Mouse (Mus musculus) liver, embryonic 11.5 days (tissue): ENCODE measurements around the gene Klrb1f. TPM values are rescaled to one million over a fixed set of nuclear protein-coding genes. Genes with fewer than 3 reads are reported as not detected.

Experiments used
- ATAC-seq: fragments of 200-750 bp; cut with Nextera tagmentation; replicated peaks from 2 replicates; pipeline ENCODE4 v1.8.0; 2017; ENCODE audit warnings: moderate number of reproducible peaks, mild to moderate bottlenecking, moderate TSS enrichment, moderate library complexity; ENCODE audit not compliant: low FRiP score
- DNase-seq: peaks from one replicate; pipeline ENCODE4 v3.0.0-alpha.2; 2017; ENCODE audit warnings: low spot score
- H3K27ac ChIP-seq: fragments of 300-500 bp; sonication (generic); 2 replicates; pipeline ENCODE4 v1.5.1; 2014; ENCODE audit warnings: mild to moderate bottlenecking, low read depth, low read length, control low read depth
- H3K27me3 ChIP-seq: fragments of 300-500 bp; sonication (generic); replicated peaks from 2 replicates; pipeline ENCODE4 v1.6.1; 2014; ENCODE audit warnings: low read length, mixed read lengths; ENCODE audit not compliant: control insufficient read depth, insufficient read depth
- H3K36me3 ChIP-seq: fragments of 300-500 bp; sonication (generic); 2 replicates; pipeline ENCODE4 v1.6.1; 2014; ENCODE audit warnings: mild to moderate bottlenecking, low read length, moderate library complexity, mixed read lengths; ENCODE audit not compliant: control insufficient read depth, insufficient read depth
- H3K4me1 ChIP-seq: fragments of 300-500 bp; sonication (generic); replicated peaks from 2 replicates; pipeline ENCODE4 v1.6.1; 2014; ENCODE audit warnings: low read length, mixed read lengths; ENCODE audit not compliant: control insufficient read depth, insufficient read depth
- H3K4me2 ChIP-seq: fragments of 300-500 bp; sonication (generic); 2 replicates; pipeline ENCODE4 v1.6.1; 2014; ENCODE audit warnings: mild to moderate bottlenecking, control low read depth, moderate library complexity
- H3K4me3 ChIP-seq: fragments of 300-500 bp; sonication (generic); 2 replicates; pipeline ENCODE4 v1.5.1; 2014; ENCODE audit warnings: low read depth, low read length, control low read depth
- H3K9ac ChIP-seq: fragments of 300-500 bp; sonication (generic); 2 replicates; pipeline ENCODE4 v1.6.1; 2014; ENCODE audit warnings: low read depth, low read length, control low read depth
- H3K9me3 ChIP-seq: fragments of 300-500 bp; sonication (generic); 2 replicates; pipeline ENCODE4 v1.6.1; 2016; ENCODE audit warnings: low read length, inconsistent platforms, mixed read lengths; ENCODE audit not compliant: control insufficient read depth
- WGBS: fragments of 180-500 bp; shearing (Covaris S2); extraction: QIAGEN DNeasy Blood & Tissue Kit; methylation state at CpG from one replicate; pipeline ENCODE4 v1.1.7; 2014; 5-methylcytosine and 5-hydroxymethylcytosine counted together
- polyA plus RNA-seq: library from polyadenylated mRNA; unstranded; fragments of >200 nt; fragmentation: Nextera tagmentation; extraction: Ambion mirVana; gene quantifications from 2 replicates; pipeline ENCODE4 v1.2.1, GENCODE M21; 2014

Klrb1f gene
- polyA plus RNA-seq, 1 experiment from 2014 or later, result 0.51 TPM

- WGBS, result 41% methylated on average over 1 of the region's 1 CpGs
- DNase-seq (no peak), ATAC-seq (no peak)
- H3K4me1 ChIP-seq, result no peaks in the 10 kb centered on the region
- H3K27ac ChIP-seq, result no peak overlapping the region
- no peak overlapping the region for H3K4me2 ChIP-seq
- no peaks in the 10 kb centered on the region for H3K9me3 ChIP-seq
- H3K27me3 ChIP-seq, result no peaks in the 10 kb centered on the region
- H3K4me3 ChIP-seq, result no peak overlapping the region
- no peaks in the 10 kb centered on the region for H3K36me3 ChIP-seq
- no peak overlapping the region for H3K9ac ChIP-seq
These were observed 32.7 kb upstream of the Klrb1f start for GRCm38 (mm10) chr6:129012966-129013365.

- H3K27ac ChIP-seq, result no peak overlapping the region
- H3K4me1 ChIP-seq, result no peaks in the 10 kb centered on the region
- no peaks in the 10 kb centered on the region for H3K27me3 ChIP-seq
- no peak for DNase-seq
- WGBS, result 77% methylated on average over 5 of the region's 5 CpGs
- no peaks in the 10 kb centered on the region for H3K9me3 ChIP-seq
- no peak for ATAC-seq
- no peak overlapping the region for H3K4me3 ChIP-seq
- no peaks in the 10 kb centered on the region for H3K36me3 ChIP-seq
- no peak overlapping the region for H3K9ac ChIP-seq
- H3K4me2 ChIP-seq, result no peak overlapping the region
These were observed 31.9 kb upstream of the Klrb1f start for GRCm38 (mm10) chr6:129013762-129014276.

DNA sequence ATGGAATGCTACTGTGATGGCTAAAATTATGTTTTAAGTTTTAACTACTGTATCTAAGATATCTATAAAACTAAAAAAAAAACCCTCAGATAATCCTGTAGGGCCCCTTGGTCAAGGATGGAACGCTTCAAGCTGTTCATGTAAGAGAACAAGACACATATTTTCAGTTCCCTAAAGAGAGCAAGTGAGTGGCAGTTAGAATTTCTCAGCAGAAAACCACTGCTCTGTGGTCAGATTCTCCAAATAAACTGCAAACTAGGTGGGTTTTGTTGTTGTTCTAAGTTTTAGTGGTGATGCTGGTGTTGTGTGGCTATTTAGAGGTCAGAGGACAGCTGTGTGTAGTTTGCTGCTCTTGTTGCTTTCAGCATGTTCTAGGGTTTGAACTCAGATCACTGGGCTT, 31.3 kb upstream of the Klrb1f start:
- no peaks in the 10 kb centered on the region for H3K27me3 ChIP-seq
- H3K36me3 ChIP-seq, result no peaks in the 10 kb centered on the region
- no peak overlapping the region for H3K27ac ChIP-seq
- H3K4me1 ChIP-seq, result no peaks in the 10 kb centered on the region
- H3K9me3 ChIP-seq, result no peaks in the 10 kb centered on the region
- no peak overlapping the region for H3K4me2 ChIP-seq
- DNase-seq (no peak), ATAC-seq (no peak)
- H3K4me3 ChIP-seq, result no peak overlapping the region
- no peak overlapping the region for H3K9ac ChIP-seq
- 49% methylated on average over 1 of the region's 1 CpGs for WGBS

DNA sequence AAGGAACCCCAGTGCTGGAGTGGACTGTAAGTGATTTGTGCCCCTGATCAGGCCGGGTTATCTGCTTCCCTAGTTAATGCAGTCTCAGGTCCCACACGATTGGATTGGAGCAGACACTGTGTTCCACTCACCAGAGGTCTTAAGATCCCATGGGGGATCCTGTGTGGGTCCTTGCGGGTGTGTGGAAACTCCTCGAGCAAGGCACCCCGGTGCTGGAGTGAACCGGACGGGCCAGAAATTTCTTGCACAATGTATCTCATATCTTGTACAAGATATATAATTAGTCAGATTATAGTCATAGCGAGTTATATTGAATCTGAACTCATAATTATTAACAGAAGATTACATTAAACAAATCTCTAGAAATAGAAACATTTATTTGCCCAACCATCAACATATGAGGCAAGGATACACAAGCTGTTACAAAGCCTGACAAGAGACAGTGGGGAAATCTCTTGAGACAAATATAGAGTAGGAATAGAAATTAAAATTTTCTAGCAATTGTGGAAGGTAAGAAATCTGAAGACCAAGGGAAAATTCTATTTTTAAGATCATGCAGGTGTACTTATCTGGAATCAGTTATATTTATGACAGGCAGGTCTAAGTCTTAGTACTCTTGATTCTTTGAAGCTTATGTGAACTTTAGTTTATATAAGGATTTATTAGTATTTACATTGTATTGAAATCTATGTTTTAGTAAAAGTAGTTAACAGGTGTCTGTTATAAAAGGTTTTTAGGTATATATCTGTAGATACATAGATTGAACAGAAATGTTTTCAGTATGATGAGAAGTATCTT, 18.1 kb upstream of the Klrb1f start:
- Histone ChIP-seq H3K4me3 (no peak overlapping the region), H3K9me3 (no peaks in the 10 kb centered on the region), H3K27ac (no peak overlapping the region), H3K9ac (no peak overlapping the region), H3K4me1 (no peaks in the 10 kb centered on the region), H3K27me3 (no peaks in the 10 kb centered on the region), H3K4me2 (no peak overlapping the region), H3K36me3 (no peaks in the 10 kb centered on the region)
- ATAC-seq (no peak), DNase-seq (no peak)
- 78% methylated on average over 8 of the region's 8 CpGs for WGBS

DNA sequence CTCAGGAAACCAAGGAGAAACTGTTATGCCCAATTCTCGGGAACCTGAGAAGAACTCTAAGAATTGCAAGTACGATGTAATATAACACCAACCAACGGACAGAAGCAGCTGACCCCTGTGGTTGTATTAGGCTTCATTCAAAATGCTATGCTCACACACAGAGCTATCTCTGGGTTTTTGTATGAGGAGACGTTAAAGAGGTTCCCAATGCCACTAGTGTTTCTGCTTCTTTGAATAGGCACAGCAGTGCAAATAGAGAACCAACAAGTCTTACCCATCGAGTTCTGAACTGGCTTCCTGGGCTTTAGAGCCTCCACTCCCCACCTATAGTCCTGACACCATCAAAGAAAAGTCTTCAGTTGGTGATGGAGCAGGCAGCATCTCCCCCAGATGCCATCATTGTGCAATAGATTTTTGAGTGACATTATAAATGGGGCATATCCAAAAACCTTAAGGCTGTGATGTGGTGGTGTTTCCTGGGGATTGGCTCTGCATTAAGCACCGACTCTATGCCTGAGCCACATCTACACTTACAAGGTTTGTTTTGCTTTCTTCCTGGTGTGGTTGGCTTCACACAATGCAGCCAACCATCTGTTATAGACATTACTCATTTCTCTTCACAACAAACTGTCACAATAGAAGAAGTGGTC, 15.4 kb upstream of the Klrb1f start:
- Histone ChIP-seq H3K4me3 (no peak overlapping the region), H3K4me2 (no peak overlapping the region), H3K36me3 (no peaks in the 10 kb centered on the region), H3K9me3 (no peaks in the 10 kb centered on the region), H3K27me3 (no peaks in the 10 kb centered on the region), H3K27ac (no peak overlapping the region), H3K9ac (no peak overlapping the region), H3K4me1 (no peaks in the 10 kb centered on the region)
- 62% methylated on average over 6 of the region's 6 CpGs for WGBS
- ATAC-seq, result no peak
- no peak for DNase-seq

DNA sequence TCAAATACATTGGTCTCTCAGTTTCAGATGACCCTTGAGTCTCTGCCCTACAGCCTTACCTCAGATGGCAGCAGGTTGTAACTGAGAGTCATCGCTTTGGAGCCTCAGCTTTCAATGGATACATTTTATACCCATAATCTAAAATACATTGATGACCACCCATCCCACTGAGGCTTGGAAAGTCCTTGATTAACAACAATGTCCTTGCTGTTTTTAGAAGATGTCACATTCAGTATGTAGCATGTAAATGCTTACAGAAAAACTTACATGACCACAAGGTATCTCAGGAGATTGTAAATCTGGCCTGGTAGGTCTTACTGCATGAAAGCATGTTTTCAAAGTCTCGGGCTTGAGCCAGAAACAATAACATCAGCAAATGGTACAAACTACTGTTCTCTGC, 14.7 kb upstream of the Klrb1f start:
- H3K4me1 ChIP-seq, result no peaks in the 10 kb centered on the region
- no peak overlapping the region for H3K4me2 ChIP-seq
- no peaks in the 10 kb centered on the region for H3K9me3 ChIP-seq
- H3K36me3 ChIP-seq, result no peaks in the 10 kb centered on the region
- ATAC-seq (no peak), DNase-seq (no peak)
- no peaks in the 10 kb centered on the region for H3K27me3 ChIP-seq
- no peak overlapping the region for H3K27ac ChIP-seq
- H3K9ac ChIP-seq, result no peak overlapping the region
- no peak overlapping the region for H3K4me3 ChIP-seq
- WGBS, result 79% methylated on average over 2 of the region's 2 CpGs

DNA sequence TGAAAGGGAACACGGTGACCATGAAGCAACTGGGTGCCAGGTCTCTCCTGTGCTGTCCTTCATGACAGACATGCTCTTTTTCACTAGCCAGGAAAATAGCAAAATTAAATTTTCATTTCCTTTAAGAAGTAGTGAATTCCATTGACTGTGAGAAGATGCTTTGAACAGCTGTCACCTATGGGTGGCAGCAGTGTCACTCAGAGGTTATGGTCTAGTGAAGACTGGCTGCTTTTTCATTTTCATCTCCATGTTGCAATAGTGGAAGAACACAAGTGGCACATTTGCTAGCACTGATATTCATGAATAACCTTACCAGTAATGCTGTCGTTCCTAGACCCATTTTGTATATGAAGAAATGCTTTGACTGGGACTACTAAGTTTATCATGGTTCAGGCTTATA, 12.3 kb upstream of the Klrb1f start:
- no peak for DNase-seq

DNA sequence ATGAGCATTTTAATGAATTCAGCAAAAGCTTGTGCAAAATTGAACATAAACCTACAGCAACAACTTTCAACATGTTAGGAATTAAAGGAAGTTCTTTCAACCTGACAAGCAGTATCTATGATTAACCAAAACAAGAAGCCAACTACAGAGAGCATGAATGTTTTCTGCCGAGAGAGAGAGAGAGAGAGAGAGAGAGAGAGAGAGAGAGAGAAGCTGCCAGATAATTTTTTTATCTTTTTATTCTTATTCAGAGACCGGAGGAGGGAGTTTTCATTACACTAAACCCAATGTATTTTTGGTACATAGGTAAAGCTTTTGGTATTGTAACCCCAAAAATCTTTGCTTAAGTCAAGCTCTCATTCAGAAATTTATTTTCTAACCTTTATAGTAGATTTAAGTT, 10.7 kb upstream of the Klrb1f start:
- H3K36me3 ChIP-seq, result no peaks in the 10 kb centered on the region
- no peaks in the 10 kb centered on the region for H3K27me3 ChIP-seq
- H3K4me3 ChIP-seq, result no peak overlapping the region
- no peak for ATAC-seq
- no peak overlapping the region for H3K9ac ChIP-seq
- DNase-seq, result no peak
- H3K4me1 ChIP-seq, result no peaks in the 10 kb centered on the region
- WGBS, result 55% methylated on average over 2 of the region's 2 CpGs
- no peak overlapping the region for H3K4me2 ChIP-seq
- H3K9me3 ChIP-seq, result no peaks in the 10 kb centered on the region
- no peak overlapping the region for H3K27ac ChIP-seq

More for the DNA sequence above, 12.3 kb upstream of the Klrb1f start:
- Histone ChIP-seq H3K27ac (no peak overlapping the region), H3K4me2 (no peak overlapping the region), H3K9me3 (no peaks in the 10 kb centered on the region), H3K36me3 (no peaks in the 10 kb centered on the region), H3K9ac (no peak overlapping the region), H3K4me1 (no peaks in the 10 kb centered on the region), H3K27me3 (no peaks in the 10 kb centered on the region), H3K4me3 (no peak overlapping the region)
- 69% methylated on average over 2 of the region's 2 CpGs for WGBS
- 0 out of 2 replicates have a peak, but pooled peaks have one; percentile 30 for ATAC-seq

GRCm38 (mm10) chr6:129036326-129036725, 9.4 kb upstream of the Klrb1f start:
- no peaks in the 10 kb centered on the region for H3K36me3 ChIP-seq
- H3K4me1 ChIP-seq, result no peaks in the 10 kb centered on the region
- H3K4me2 ChIP-seq, result no peak overlapping the region
- ATAC-seq (no peak), DNase-seq (no peak)
- no peaks in the 10 kb centered on the region for H3K9me3 ChIP-seq
- H3K4me3 ChIP-seq, result no peak overlapping the region
- no peak overlapping the region for H3K9ac ChIP-seq
- H3K27me3 ChIP-seq, result no peaks in the 10 kb centered on the region
- H3K27ac ChIP-seq, result no peak overlapping the region
